Mouse (Mus musculus) neural tube, embryonic 14.5 days (tissue): ENCODE data around the gene Kcne1. TPM values are rescaled to one million over a fixed set of nuclear protein-coding genes. Genes with fewer than 3 reads are reported as not detected.

Experiments
- ATAC-seq: fragments of 200-750 bp; cut with Nextera tagmentation; 2 replicates; pipeline ENCODE4 v1.8.0; 2017; ENCODE audit warnings: low read depth, mild to moderate bottlenecking, moderate TSS enrichment, moderate library complexity
- H3K27ac ChIP-seq: fragments of 300-500 bp; sonication (generic); 2 replicates; pipeline ENCODE4 v1.5.1; 2014; ENCODE audit warnings: low read depth, mild to moderate bottlenecking, control low read depth, low read length, moderate library complexity, mixed read lengths
- H3K27me3 ChIP-seq: fragments of 300-500 bp; sonication (generic); 2 replicates; pipeline ENCODE4 v1.6.1; 2014; ENCODE audit warnings: low read length; ENCODE audit not compliant: control insufficient read depth, insufficient read depth
- H3K36me3 ChIP-seq: fragments of 300-500 bp; sonication (generic); 2 replicates; pipeline ENCODE4 v1.6.1; 2014; ENCODE audit warnings: low read length, mixed read lengths; ENCODE audit not compliant: control insufficient read depth, insufficient read depth
- H3K4me1 ChIP-seq: fragments of 300-500 bp; sonication (generic); 2 replicates; pipeline ENCODE4 v1.6.1; 2014; ENCODE audit warnings: low read length; ENCODE audit not compliant: control insufficient read depth, insufficient read depth
- H3K4me2 ChIP-seq: fragments of 300-500 bp; sonication (generic); 2 replicates; pipeline ENCODE4 v1.6.1; 2014; ENCODE audit warnings: mild to moderate bottlenecking, low read depth, low read length, control low read depth
- H3K4me3 ChIP-seq: fragments of 300-500 bp; sonication (generic); 2 replicates; pipeline ENCODE4 v1.5.1; 2014; ENCODE audit warnings: low read depth, low read length, control low read depth, mixed read lengths
- H3K9ac ChIP-seq: fragments of 300-500 bp; sonication (generic); replicated peaks from 2 replicates; pipeline ENCODE4 v1.6.1; 2014; ENCODE audit warnings: low read depth, mild to moderate bottlenecking, control low read depth, low read length, mixed read lengths
- H3K9me3 ChIP-seq: fragments of 300-500 bp; sonication (generic); 2 replicates; pipeline ENCODE4 v1.6.1; 2016; ENCODE audit warnings: low read length; ENCODE audit not compliant: control insufficient read depth
- WGBS: fragments of 180-500 bp; shearing (Covaris S2); extraction: QIAGEN DNeasy Blood & Tissue Kit; methylation state at CpG from one replicate; pipeline ENCODE4 v1.1.7; 2014; 5-methylcytosine and 5-hydroxymethylcytosine counted together
- polyA plus RNA-seq: library from polyadenylated mRNA; unstranded; fragments of >200 nt; fragmentation: Nextera tagmentation; extraction: Ambion mirVana; gene quantifications from 2 replicates; pipeline ENCODE4 v1.2.1, GENCODE M21; 2014

Kcne1 gene
- polyA plus RNA-seq: 0.32 and 0.37 TPM in 2 replicates

- 66% methylated on average over 9 of the region's 9 CpGs for WGBS
- ATAC-seq: no peak; the same call in 1 of the 2 replicates
- no peak within 1 kb of the TSS for H3K4me3 ChIP-seq
Observed at GRCm38 (mm10) chr16:92359229-92359628, at the start of gene Kcne1. Gene Kcne1, minus strand, starts transcription at chr16:92359468.

GRCm38 (mm10) chr16:92407883-92408282 is 48.6 kb upstream of the Kcne1 start:
- no peaks in the 10 kb centered on the region for H3K9me3 ChIP-seq
- H3K27me3 ChIP-seq: no peaks in the 10 kb centered on the region
- no peak overlapping the region for H3K9ac ChIP-seq
- no peaks in the 10 kb centered on the region for H3K36me3 ChIP-seq
- no peak for ATAC-seq
- H3K4me3 ChIP-seq: no peak overlapping the region
- H3K4me1 ChIP-seq: peaks cover 2% of the 10 kb centered on the region; the same call in 1 of the 2 replicates
- no peak overlapping the region for H3K4me2 ChIP-seq
- H3K27ac ChIP-seq: no peak overlapping the region
- 69% methylated on average over 2 of the region's 2 CpGs for WGBS

More at GRCm38 (mm10) chr16:92359229-92359628, at the start of gene Kcne1:
- Histone ChIP-seq H3K4me1 (no peaks in the 10 kb centered on the region), H3K9me3 (no peaks in the 10 kb centered on the region), H3K9ac (no peak within 1 kb of the TSS), H3K27ac (no peak within 1 kb of the TSS), H3K4me2 (no peak within 1 kb of the TSS), H3K36me3 (no peaks in the 10 kb centered on the region), H3K27me3 (no peaks in the 10 kb centered on the region)

DNA sequence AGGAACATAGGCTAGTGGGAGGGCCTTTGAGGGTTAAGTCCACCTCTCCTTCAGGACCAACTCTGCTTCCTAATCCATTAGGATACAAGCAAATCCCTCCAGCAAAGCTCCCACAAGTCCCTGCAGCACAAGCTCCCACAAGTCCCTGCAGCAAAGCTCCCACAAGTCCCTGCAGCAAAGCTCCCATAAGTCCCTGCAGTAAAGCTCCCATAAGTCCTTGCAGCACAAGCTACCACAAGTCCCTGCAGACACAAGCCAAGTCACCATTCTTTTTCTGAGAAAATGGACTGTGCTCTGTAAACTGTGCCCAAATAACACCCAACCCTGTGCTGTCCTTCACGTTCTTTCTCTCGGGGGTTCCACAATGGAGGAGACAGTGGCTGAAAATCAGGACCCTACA is 44.9 kb upstream of the Kcne1 start:
- ATAC-seq: no peak
- 89% methylated on average over 2 of the region's 2 CpGs for WGBS
- H3K27me3 ChIP-seq: no peaks in the 10 kb centered on the region
- no peak overlapping the region for H3K4me2 ChIP-seq
- H3K27ac ChIP-seq: no peak overlapping the region
- peaks cover 16% of the 10 kb centered on the region for H3K4me1 ChIP-seq
- no peaks in the 10 kb centered on the region for H3K36me3 ChIP-seq
- no peak overlapping the region for H3K9ac ChIP-seq
- H3K9me3 ChIP-seq: no peaks in the 10 kb centered on the region
- no peak overlapping the region for H3K4me3 ChIP-seq

DNA sequence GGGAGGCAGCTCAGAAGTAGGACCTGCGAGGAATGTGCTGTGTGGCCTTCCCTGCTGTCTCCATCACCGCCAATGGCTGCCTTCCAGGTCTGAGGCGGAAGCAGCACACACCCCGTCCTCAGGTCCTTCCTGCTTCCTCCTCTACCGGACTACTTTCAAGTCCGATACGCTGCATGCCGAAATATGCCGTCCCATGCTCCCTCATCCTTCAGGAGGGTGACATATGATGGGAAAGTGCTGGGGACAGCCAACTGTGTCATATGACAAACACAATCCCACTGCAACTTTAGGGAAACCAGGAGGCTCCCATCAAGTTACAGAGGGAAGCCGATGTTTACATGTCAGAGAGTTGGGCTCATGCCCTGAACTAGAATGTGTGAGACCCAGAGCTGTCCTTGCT is 43.8 kb upstream of the Kcne1 start:
- H3K9me3 ChIP-seq: no peaks in the 10 kb centered on the region
- no peak overlapping the region for H3K9ac ChIP-seq
- no peaks in the 10 kb centered on the region for H3K27me3 ChIP-seq
- H3K27ac ChIP-seq: no peak overlapping the region
- no peaks in the 10 kb centered on the region for H3K36me3 ChIP-seq
- no peak overlapping the region for H3K4me2 ChIP-seq
- WGBS: 86% methylated on average over 10 of the region's 10 CpGs
- peaks cover 22% of the 10 kb centered on the region for H3K4me1 ChIP-seq
- no peak overlapping the region for H3K4me3 ChIP-seq
- ATAC-seq: no peak

DNA sequence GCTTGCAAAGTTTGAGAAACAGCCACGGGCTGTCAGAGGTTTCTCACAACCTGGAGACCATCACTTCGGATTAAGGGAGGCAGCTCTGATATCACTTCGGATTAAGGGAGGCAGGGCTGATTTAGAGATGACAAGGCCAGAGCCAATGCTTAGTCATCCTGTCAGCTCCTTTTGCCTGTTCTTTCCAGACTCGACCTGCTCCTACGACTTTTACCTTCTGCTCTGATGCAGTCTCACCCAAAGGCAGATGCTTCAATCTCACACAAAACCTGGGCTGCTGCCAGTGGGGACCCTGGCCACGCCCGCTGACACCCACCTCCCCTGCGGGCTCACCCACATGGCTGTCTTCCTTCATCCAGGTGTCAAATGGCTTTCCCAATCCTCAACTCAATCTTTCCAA is 42.9 kb upstream of the Kcne1 start:
- Histone ChIP-seq H3K4me1 (peaks cover 24% of the 10 kb centered on the region), H3K9ac (no peak overlapping the region), H3K27ac (no peak overlapping the region), H3K36me3 (no peaks in the 10 kb centered on the region), H3K4me2 (no peak overlapping the region), H3K4me3 (no peak overlapping the region), H3K9me3 (no peaks in the 10 kb centered on the region), H3K27me3 (no peaks in the 10 kb centered on the region)
- ATAC-seq: no peak
- 53% methylated on average over 8 of the region's 8 CpGs for WGBS

GRCm38 (mm10) chr16:92401206-92401605 is 41.9 kb upstream of the Kcne1 start:
- 55% methylated on average over 10 of the region's 10 CpGs for WGBS

GRCm38 (mm10) chr16:92399490-92400458 is 40.5 kb upstream of the Kcne1 start:
- Histone ChIP-seq H3K4me3 (peak overlapping the region; percentile 33), H3K9me3 (no peaks in the 10 kb centered on the region), H3K9ac (peak overlapping the region; percentile 65), H3K27ac (peak overlapping the region; percentile 60), H3K4me1 (peaks cover 24% of the 10 kb centered on the region), H3K36me3 (peaks cover 4% of the 10 kb centered on the region; the same call in 1 of the 2 replicates), H3K4me2 (peak overlapping the region; percentile 89), H3K27me3 (no peaks in the 10 kb centered on the region)
- under 1% methylated on average over 37 of the region's 37 CpGs for WGBS
- peak; percentile 87 for ATAC-seq

More at GRCm38 (mm10) chr16:92401206-92401605, 41.9 kb upstream of the Kcne1 start:
- Histone ChIP-seq H3K27me3 (no peaks in the 10 kb centered on the region), H3K9me3 (no peaks in the 10 kb centered on the region), H3K36me3 (peaks cover 4% of the 10 kb centered on the region; the same call in 1 of the 2 replicates), H3K27ac (no peak overlapping the region), H3K4me3 (no peak overlapping the region), H3K9ac (no peak overlapping the region), H3K4me2 (no peak overlapping the region), H3K4me1 (peaks cover 24% of the 10 kb centered on the region)
- ATAC-seq: no peak

DNA sequence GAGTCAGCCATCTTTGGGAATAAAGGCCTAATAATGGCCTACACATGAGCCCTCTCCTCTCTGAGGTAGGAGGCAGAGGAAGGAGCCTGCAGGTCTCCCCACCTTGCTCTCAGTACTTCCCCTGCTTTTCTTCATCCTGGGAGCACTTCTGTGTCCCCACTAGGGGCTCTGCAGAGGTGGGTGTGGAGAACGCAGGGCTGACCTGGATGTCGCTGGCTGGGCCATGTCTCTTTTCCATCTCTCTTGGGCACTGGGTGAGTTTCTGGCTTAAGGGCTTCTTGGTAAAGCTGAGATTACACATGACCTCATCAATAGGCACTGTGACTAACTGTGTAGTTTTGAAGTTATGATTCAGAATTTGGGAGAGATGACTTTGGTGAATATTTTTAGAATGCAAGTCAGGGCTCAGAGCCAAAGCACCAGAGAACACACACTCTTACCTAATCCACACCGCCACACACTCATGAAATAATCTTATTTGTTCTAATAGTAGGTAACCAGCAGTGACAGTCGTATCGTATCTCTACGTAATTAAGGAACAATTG is 39.4 kb upstream of the Kcne1 start:
- Histone ChIP-seq H3K36me3 (peaks cover 4% of the 10 kb centered on the region; the same call in 1 of the 2 replicates), H3K4me3 (no peak overlapping the region), H3K27me3 (no peaks in the 10 kb centered on the region), H3K27ac (no peak overlapping the region), H3K4me1 (peaks cover 24% of the 10 kb centered on the region), H3K9me3 (no peaks in the 10 kb centered on the region), H3K9ac (no peak overlapping the region), H3K4me2 (peak overlapping the region; percentile 89)
- no peak for ATAC-seq
- whole genome bisulfite sequencing: 45% methylated on average over 6 of the region's 6 CpGs
